Mouse (Mus musculus) CD4-positive, CD25-positive, alpha-beta regulatory T cell, adult 4 months (primary cell): ENCODE results near the gene Bbs4. TPM values are rescaled to one million over a fixed set of nuclear protein-coding genes. Genes with fewer than 3 reads are reported as not detected.
"Not testable (repeated sequence)": the region's sequence is repeated elsewhere in the genome, so short reads cannot be mapped to it uniquely, and the experiment has no call there.

Experiments used
- ATAC-seq: one replicate; pipeline ENCODE4 v1.8.0; 2017
- polyA plus RNA-seq, 2 experiments: library from polyadenylated mRNA; unstranded; fragments of 100-300 nt; shearing (Covaris generic); gene quantifications; one replicate each; pipeline ENCODE4 v1.2.1; 2017

Gene Bbs4
- 10 to 100 TPM; 15.7 to 18.1 TPM for polyA plus RNA-seq

DNA sequence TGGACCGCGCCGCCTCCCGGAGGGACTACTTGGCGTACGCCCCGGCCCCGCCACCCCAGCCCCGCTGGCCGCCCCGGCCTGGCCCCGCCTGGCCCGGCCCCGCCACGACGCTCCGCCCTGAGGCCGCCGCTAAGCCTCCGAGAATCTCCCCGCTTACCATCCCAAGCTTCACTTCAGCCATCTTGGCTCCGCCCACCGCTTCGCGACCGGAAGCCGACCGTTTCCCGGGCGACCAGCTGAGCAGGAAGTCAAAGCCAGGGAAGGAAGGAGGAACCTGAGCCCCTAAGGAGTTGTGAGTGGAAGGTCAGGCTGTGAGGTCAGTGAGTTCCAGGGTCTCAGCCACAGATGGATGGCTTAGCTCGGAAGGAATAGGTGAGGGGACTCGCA, at the start of gene Bbs4:
Gene Bbs4 (minus strand): TSS at position 256 of the 387 bp plus-strand sequence.
- ATAC-seq: peak; percentile 96

DNA sequence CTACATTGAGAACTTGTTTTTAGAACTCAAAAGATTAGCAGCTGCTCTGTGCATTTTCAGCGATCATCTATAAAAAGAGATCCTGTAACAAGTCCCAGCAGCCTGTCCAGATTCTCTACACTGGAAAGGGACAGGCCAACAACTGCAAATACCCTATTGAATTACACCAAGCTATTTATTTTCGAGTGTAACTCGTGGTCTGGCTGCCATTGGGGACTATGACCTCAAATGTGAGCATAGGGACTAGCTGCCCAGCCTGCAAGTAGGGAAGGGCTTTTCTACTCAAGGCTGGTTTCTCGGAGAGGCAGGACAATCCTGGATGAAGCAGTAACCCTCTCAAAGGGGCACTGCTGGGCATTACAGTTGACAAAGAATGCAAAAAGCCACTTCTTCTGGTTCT, 35.8 kb upstream of the Bbs4 start:
- ATAC-seq: no peak

DNA sequence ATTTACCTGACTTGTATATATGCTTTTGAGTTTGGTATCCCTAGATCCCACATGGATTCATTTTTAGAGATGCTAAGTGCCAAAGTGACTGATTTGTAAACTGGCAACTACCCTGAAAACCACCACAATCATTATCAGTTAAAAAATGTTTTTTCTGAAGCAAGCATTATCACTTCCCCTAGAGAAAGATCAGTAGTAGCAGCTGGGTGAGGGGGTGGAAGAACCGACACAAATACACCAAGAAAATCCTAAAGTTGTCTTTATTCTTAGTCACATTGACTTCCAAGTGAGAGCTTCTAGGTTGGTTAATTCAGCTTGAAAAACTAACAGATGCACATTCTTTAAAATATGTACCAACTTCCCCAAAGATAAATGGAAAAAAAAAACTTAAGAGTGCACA, 35.0 kb upstream of the Bbs4 start:
- ATAC-seq: no peak

DNA sequence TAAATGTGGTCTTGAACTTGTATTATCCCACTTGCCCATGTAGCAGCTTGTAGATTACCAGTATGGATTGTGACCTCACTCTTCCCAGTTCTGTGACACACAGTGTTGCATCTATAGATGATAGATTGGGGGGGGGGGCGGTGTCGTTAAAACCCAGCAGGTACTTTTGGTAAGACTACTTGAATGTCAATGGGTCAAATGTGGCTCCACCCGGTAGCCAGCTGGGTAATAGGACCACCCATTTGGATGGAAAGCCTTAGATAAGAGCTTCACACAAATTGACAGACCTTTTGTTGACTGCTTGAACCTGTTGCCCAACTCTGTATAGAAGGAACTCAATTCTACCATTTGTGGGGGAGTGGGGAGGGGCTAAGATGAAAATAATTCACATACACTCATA, 34.2 kb upstream of the Bbs4 start:
- ATAC-seq: no peak

GRCm38 (mm10) chr9:59375626-59376025, 22.3 kb upstream of the Bbs4 start:
- no peak for ATAC-seq

GRCm38 (mm10) chr9:59369646-59370045, 16.3 kb upstream of the Bbs4 start:
- ATAC-seq: no peak

- ATAC-seq: no peak
Measured at GRCm38 (mm10) chr9:59369220-59369619, 15.9 kb upstream of the Bbs4 start.

GRCm38 (mm10) chr9:59360487-59360886, 7.2 kb upstream of the Bbs4 start:
- not testable (repeated sequence) for ATAC-seq

DNA sequence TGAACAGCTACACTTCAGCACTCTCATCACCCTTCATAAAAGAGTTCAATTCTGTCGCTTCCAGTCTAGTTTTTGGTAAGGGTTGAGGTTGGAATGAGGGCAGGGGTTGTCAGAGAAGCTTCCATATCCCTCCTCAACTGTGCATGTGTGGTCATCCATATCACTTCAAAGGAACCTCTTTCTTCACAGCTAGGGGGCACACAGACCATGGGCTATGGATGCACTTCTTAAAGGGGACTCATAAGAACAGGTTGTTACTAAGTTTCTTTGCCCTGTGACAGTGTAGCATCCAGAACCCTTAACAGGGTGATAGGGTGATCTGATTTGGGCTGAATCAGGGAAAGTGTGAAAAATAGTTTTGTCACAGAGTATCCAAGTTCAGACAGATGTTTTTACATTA, 4.7 kb upstream of the Bbs4 start:
- ATAC-seq: not testable (repeated sequence)

DNA sequence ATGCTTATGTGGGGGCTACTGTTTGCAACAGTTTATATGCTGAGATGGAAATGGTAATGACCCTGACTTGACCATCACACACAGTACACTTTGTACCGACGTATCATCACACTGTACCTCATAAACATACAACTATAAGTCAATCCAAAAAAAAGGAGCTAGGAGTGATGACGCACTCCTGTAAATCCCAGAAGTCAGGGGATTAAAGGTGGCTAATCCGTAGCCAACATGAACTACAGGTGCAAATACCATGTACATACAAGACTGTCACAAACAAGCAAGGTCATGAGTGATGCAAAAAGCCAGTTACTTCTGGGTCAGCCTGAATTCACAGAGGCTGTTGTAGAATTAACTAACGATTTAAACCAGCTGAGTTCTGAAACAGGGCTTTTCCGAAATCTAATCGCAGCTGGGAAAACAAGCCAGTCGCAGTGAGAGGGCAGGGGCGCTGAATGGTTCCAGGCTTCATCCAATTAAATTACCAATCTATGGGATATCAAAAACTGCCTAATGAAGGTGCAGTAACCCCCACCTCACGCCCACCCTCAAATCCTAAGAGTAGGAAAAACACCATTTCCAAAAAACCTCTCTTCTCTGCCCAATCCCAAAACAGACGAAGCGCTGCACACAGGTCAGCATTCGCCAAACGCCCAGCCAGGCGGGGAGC, 589 bp downstream of the Bbs4 start:
- ATAC-seq: no peak

GRCm38 (mm10) chr9:59346176-59346575, 7.1 kb downstream of the Bbs4 start:
- ATAC-seq: no peak

- peak; percentile 37 for ATAC-seq
Measured at GRCm38 (mm10) chr9:59340002-59340401, 13.3 kb downstream of the Bbs4 start.

DNA sequence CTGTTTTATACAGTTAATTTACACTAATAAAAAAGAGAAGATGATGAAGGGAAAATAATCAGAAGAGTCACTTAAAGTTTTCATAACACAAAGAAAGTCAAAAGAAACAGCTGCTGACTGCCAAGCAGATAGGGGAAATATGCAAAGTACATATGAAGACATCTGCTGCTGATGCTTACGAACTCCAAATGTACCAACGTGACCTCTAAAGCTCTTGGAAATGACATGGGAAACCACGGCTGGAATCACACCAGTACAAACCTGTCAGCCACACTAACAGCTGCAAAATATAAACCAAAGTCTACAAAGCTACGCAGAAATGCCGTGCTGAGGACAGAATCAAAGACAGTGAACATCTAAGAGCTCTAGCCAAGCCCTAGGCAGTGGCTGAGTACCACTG, 14.2 kb downstream of the Bbs4 start:
- ATAC-seq: no peak

DNA sequence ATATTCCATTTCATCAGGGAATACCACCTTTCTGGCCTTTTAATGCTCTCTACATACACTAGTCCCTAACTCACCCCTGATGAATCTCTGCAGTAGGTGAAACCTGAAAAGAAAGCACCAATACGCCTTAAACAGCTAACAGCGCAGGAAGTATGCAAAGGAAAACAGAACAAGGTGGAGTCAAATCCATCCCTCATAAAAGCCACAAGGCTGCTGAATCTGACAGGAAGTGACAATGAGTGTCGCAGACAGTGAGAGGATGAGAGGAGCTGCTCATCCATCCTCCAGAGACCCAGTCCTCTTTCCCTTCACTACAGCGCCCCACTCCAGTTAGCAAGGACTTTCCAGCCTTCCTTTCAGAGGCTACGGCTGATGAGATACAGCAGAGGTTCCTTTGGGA, 14.9 kb downstream of the Bbs4 start:
- ATAC-seq: peak; percentile 77

- ATAC-seq: no peak
Measured at GRCm38 (mm10) chr9:59337889-59338288, 15.4 kb downstream of the Bbs4 start.

- ATAC-seq: no peak
Measured at GRCm38 (mm10) chr9:59336539-59336938, 16.8 kb downstream of the Bbs4 start.

DNA sequence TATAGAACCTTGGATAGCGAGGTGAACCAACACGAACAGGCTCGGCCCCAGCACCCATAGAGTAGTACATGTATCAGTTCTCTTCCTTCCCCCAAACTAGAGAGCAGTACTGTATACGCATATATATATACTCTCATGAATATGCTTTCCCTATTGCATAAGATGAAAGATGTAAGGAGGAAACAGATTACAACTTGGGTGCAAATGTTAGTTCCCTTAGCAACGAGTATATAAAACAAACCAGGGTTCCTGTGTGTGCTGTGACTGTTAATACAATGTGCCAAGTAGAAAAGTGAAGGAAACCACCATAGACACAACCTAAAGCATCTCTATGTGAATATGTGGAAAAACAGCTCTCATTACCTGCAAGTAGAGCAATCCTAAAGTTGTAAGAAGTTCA, 23.3 kb downstream of the Bbs4 start:
- ATAC-seq: no peak

GRCm38 (mm10) chr9:59324351-59324750, 29.0 kb downstream of the Bbs4 start:
- no peak for ATAC-seq

GRCm38 (mm10) chr9:59316206-59316605, 37.1 kb downstream of the Bbs4 start:
- ATAC-seq: no peak

DNA sequence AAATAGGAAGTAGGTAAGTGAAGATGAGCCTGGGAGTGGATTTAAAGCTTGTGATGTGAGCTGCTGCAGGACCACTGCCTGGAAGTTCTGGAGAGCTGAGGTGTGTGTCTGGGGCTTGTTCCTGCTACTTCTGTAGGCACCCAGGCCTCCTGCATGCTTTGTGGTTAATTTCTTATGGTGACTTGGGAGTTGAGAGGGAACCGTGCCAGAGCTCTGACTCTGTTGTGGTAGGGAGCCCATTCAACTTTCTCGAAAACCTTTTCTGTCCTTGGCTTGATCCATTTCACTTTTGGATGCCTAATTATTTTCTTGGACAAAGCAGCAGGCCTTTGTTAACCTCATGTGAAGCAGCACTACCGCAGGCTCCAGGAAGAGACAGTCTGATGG, 42.0 kb downstream of the Bbs4 start:
- no peak for ATAC-seq

DNA sequence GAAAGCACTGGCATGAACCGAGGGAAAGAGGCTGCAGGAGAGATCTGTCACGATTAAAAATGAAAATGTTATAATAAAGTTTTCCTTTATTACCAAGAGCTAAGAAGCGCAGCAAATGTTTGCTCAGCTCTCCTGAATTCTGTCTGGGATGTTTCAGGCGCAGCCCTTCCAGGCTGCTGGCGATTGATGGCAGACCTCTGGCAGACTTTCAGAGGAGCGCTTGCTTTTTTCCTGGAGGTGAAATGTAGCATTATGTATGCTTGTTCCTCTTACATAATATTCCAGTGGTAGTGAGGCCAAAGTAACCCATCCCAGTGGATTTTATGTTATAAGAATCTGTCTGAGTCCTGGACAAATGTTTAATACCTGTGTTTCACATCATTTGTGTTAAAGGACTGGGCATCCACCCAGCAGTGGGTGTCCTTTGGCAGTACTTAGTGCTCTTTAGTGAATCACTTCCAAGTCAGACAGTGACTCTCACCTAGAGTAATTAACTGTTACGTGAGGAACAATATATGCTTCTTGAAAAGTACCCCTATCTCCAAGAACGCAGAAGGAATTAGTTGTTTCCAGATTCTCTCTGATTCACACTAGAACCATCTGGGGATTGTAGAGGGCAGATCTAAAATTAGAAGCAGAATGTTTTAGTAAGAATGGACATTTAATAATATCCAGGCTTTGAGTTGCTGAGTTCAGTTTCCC, 42.6 kb downstream of the Bbs4 start:
- ATAC-seq: no peak

DNA sequence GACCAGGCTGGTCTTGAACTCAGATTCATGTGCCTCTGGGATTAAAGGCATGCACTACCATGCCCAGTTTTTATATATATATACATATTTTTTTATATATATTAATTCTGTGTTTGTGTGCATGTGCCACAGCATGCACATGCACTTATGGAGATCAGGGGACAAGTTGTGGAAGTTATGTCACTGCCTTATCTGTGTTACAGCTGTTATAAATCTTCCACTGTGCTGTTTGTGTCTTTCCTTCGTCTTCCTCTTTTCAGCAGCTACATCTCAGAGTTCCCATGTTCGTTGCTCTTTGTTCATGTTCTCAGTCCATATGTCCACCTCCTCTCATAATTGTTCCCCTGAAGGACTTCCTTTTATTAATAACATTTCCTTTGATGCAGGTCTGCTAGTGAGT, 45.4 kb downstream of the Bbs4 start:
- ATAC-seq: no peak

GRCm38 (mm10) chr9:59296419-59296818, 56.9 kb downstream of the Bbs4 start:
- no peak for ATAC-seq

GRCm38 (mm10) chr9:59292493-59292875, 60.8 kb downstream of the Bbs4 start:
- ATAC-seq: no peak
